Mouse (Mus musculus) ovary, postnatal 36 days (tissue): ENCODE measurements around the gene Dolk.

ENCODE experiments used
- DNase-seq: peaks from one replicate; pipeline ENCODE4 v3.0.0; 2022; ENCODE audit warnings: low spot score, mixed read lengths

Dolk gene

GRCm38 (mm10) chr2:30286192-30287026 lies at the start of gene Dolk, which contains the start of gene Nup188:
TSS of gene Dolk (minus strand) at chr2:30286334.
TSS of gene Nup188 (plus strand) at chr2:30286397.
- peak; percentile 96 for DNase-seq

GRCm38 (mm10) chr2:30335324-30335723 lies 49.2 kb upstream of the Dolk start:
- DNase-seq = no peak

- DNase-seq = no peak
Measured at GRCm38 (mm10) chr2:30328791-30329190, 42.7 kb upstream of the Dolk start.

- no peak for DNase-seq
Measured at GRCm38 (mm10) chr2:30327276-30327675, 41.1 kb upstream of the Dolk start.

- DNase-seq = no peak
Measured at GRCm38 (mm10) chr2:30325296-30325695, 39.2 kb upstream of the Dolk start.

- no peak for DNase-seq
Measured at GRCm38 (mm10) chr2:30323111-30323510, 37.0 kb upstream of the Dolk start.

- no peak for DNase-seq
Measured at GRCm38 (mm10) chr2:30319260-30319659, 33.1 kb upstream of the Dolk start.

- DNase-seq = no peak
Measured at GRCm38 (mm10) chr2:30316955-30317354, 30.8 kb upstream of the Dolk start.

- DNase-seq = no peak
Measured at GRCm38 (mm10) chr2:30316136-30316535, 30.0 kb upstream of the Dolk start.

- no peak for DNase-seq
Measured at GRCm38 (mm10) chr2:30311481-30311880, 25.3 kb upstream of the Dolk start.

- no peak for DNase-seq
Measured at GRCm38 (mm10) chr2:30309351-30309750, 23.2 kb upstream of the Dolk start.

GRCm38 (mm10) chr2:30306087-30306486 lies 20.0 kb upstream of the Dolk start:
- DNase-seq = no peak

GRCm38 (mm10) chr2:30299966-30300365 lies 13.8 kb upstream of the Dolk start:
- no peak for DNase-seq

GRCm38 (mm10) chr2:30299525-30299924 lies 13.4 kb upstream of the Dolk start:
- no peak for DNase-seq

GRCm38 (mm10) chr2:30287027-30287373 lies 866 bp upstream of the Dolk start:
- DNase-seq = no peak

- no peak for DNase-seq
Measured at GRCm38 (mm10) chr2:30285416-30286181, 535 bp downstream of the Dolk start.

- no peak for DNase-seq
Measured at GRCm38 (mm10) chr2:30285004-30285403, 1.1 kb downstream of the Dolk start.

GRCm38 (mm10) chr2:30283193-30283592 lies 2.9 kb downstream of the Dolk start:
- DNase-seq = no peak

GRCm38 (mm10) chr2:30281651-30282050 lies 4.5 kb downstream of the Dolk start:
- no peak for DNase-seq

- no peak for DNase-seq
Measured at GRCm38 (mm10) chr2:30280743-30281142, 5.4 kb downstream of the Dolk start, which contains the start of gene Gm28038. TSS of gene Gm28038 (plus strand) at chr2:30281043.

GRCm38 (mm10) chr2:30270134-30270533 lies 16.0 kb downstream of the Dolk start:
- DNase-seq = no peak

GRCm38 (mm10) chr2:30269241-30269990 lies 16.7 kb downstream of the Dolk start:
- no peak for DNase-seq
